Mouse (Mus musculus) heart, postnatal 14 days (tissue): ENCODE results near the gene Cdk8. TPM values are rescaled to one million over a fixed set of nuclear protein-coding genes. Genes with fewer than 3 reads are reported as not detected.

Experiments
- DNase-seq, 2 experiments: peaks; one replicate each; pipeline ENCODE4 v3.0.0; 2021 to 2022
- intact Hi-C: fragments of 180-260 bp; cut with DNase I; formaldehyde crosslinking; loops from one replicate; pipeline ENCODE4 v1.15.1; 2025
- total RNA-seq, 2 experiments: library from RNA; stranded (reverse); gene quantifications; 2 replicates each; pipeline ENCODE4 v1.2.3; 2021

Cdk8 gene
- total RNA-seq, 2 experiments from 2014 or later, result 21.7 to 24.1 TPM

GRCm38 (mm10) chr5:146307744-146308096, 76.7 kb downstream of the Cdk8 start:
- no peak for DNase-seq
- intact Hi-C loops, result no loop called here

DNA sequence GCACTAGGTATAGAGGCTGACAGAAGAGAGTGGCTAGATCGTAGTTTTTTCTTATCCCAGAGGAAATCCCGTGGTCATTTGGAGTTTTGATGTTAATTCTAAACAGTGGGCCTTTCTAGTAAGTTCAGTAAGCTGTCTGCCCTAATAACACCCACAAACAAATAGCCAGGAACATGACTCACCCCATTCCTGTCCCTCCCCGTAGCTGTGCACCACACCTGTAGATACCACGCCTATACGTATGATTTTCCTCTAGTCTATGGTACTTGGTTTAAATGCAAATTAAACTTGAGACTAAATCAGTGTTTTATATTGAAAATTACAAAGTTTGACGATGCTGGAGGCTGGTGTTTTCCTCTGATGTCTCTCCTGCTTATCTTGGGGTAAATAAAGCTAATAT, 83.5 kb downstream of the Cdk8 start:
- intact Hi-C loops, result no loop called here
- no peak for DNase-seq

GRCm38 (mm10) chr5:146315268-146315921, 84.4 kb downstream of the Cdk8 start:
- intact Hi-C loops, result no loop called here
- no peak for DNase-seq

GRCm38 (mm10) chr5:146316316-146316715, 85.3 kb downstream of the Cdk8 start:
- intact Hi-C loops, result no loop called here
- no peak for DNase-seq

GRCm38 (mm10) chr5:146318051-146318450, 87.0 kb downstream of the Cdk8 start:
- peak; percentile 43 to 55 for DNase-seq
- intact Hi-C loops, result no loop called here

- intact Hi-C loops, result no loop called here
- DNase-seq, result no peak
These were observed 87.4 kb downstream of the Cdk8 start for GRCm38 (mm10) chr5:146318461-146318860.

- DNase-seq, result no peak
- intact Hi-C loops, result no loop called here
These were observed 97.9 kb downstream of the Cdk8 start for GRCm38 (mm10) chr5:146328941-146329340.

DNA sequence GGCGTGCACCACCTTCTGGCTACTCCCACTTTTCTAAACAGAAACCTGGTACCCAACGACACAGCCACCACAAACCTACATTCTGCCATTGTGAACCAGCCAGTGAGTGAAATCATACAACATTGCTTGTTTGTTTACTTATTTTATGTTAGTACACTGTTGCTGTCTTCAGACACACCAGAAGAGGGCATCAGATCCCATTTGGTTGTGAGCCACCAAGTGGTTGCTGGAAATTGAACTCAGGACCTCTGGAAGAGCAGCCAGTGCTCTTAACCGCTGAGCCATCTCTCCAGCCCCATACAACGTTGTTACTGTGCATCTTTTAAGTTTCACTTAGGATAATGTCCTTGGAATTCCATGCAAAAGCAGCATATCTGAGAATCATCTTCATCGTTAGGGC, 98.5 kb downstream of the Cdk8 start:
- no peak for DNase-seq
- intact Hi-C loops, result no loop called here

- intact Hi-C loops, result loop anchor here (5.0 kb wide), 2 partner anchors 92 to 147 kb away; no protein-coding TSS in a partner anchor
- peak; percentile 43 to 62 for DNase-seq
These were observed 99.2 kb downstream of the Cdk8 start for GRCm38 (mm10) chr5:146330031-146330764.

DNA sequence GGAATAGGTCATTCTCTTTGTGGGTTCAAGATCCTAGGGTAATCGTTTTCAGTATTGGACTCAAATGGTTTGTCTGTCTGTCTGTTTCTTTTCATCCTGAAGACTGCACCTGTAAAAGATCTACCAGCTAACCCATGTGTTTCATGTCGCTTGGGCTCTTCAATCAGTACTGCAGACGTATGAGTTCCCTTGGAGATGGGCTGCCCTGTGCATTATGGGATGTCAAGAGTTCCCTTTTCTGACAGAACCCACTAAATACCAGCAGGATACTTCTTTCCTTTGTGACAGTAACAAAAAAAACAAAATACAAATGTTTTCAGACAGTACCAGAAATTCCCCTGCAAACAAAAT, 99.7 kb downstream of the Cdk8 start:
- no peak for DNase-seq
- intact Hi-C loops, result loop anchor here (5.0 kb wide), 2 partner anchors 92 to 147 kb away; no protein-coding TSS in a partner anchor

DNA sequence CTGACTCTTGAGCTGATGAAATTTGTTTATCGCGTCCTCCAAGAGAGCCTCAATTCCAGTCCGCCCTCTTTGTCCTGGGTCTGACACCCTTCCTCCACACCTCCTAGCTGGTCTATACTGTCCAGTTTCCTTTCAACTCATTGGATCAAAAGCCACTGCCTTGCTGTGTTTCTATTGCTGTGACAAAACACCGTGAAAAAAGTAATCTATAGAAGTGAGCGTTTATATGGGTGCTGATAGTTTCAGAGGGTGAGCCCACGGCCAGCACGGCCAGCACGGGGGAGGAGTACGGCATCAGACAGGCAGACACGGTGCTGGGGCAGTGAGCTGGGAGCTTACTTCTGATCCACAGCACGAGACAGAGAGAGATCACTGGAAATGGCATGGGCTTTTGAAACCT, 100.1 kb downstream of the Cdk8 start:
- DNase-seq, result no peak
- intact Hi-C loops, result loop anchor here (5.0 kb wide), 2 partner anchors 91 to 146 kb away; no protein-coding TSS in a partner anchor

GRCm38 (mm10) chr5:146332541-146332940, 101.5 kb downstream of the Cdk8 start:
- intact Hi-C loops, result loop anchor here (5.0 kb wide), 2 partner anchors 90 to 145 kb away; no protein-coding TSS in a partner anchor
- DNase-seq, result no peak

GRCm38 (mm10) chr5:146334410-146334809, 103.4 kb downstream of the Cdk8 start:
- intact Hi-C loops, result loop anchor here (5.0 kb wide), 2 partner anchors 88 to 143 kb away; no protein-coding TSS in a partner anchor
- DNase-seq, result no peak

- intact Hi-C loops, result no loop called here
- no peak for DNase-seq
These were observed 107.0 kb downstream of the Cdk8 start for GRCm38 (mm10) chr5:146338064-146338463.

- intact Hi-C loops, result no loop called here
- DNase-seq, result no peak
These were observed 109.0 kb downstream of the Cdk8 start for GRCm38 (mm10) chr5:146340037-146340436.

- no peak for DNase-seq
- intact Hi-C loops, result no loop called here
These were observed 114.1 kb downstream of the Cdk8 start for GRCm38 (mm10) chr5:146344911-146345686.

GRCm38 (mm10) chr5:146347081-146347480, 116.1 kb downstream of the Cdk8 start:
- no peak for DNase-seq
- intact Hi-C loops, result no loop called here

- intact Hi-C loops, result no loop called here
- no peak for DNase-seq
These were observed 118.2 kb downstream of the Cdk8 start for GRCm38 (mm10) chr5:146349183-146349582.

GRCm38 (mm10) chr5:146350784-146351183, 119.8 kb downstream of the Cdk8 start:
- no peak for DNase-seq
- intact Hi-C loops, result no loop called here

GRCm38 (mm10) chr5:146352006-146352405, 121.0 kb downstream of the Cdk8 start:
- no peak for DNase-seq
- intact Hi-C loops, result no loop called here
